ENCODE assay signal across 9 mouse cellular contexts in genomic region chr11:120598990-120599549, GRCm38 (mm10). TPM values are rescaled to one million over a fixed set of nuclear protein-coding genes. Genes with fewer than 3 reads are reported as not detected.
DNase-seq lines count a peak whose midpoint lies in the region; ATAC-seq and TF ChIP-seq lines count a peak whose summit lies in the region.
"Had no signal": no experiment of that assay in that cellular context is flagged by ENCODE, and none has a peak within 500 bp of the region (broad histone marks: within the 10 kb centered on the region; RNA-seq: fewer than 3 reads in every experiment).

No protein-coding gene starts in this region.

- 50% methylated on average over 17 of the region's 17 CpGs for WGBS in heart, embryonic 10.5 days
- 48% methylated on average over 17 of the region's 17 CpGs for WGBS in forebrain, embryonic 15.5 days
- 46% methylated on average over 17 of the region's 17 CpGs for WGBS in liver, embryonic 16.5 days (ENCODE audit: insufficient replicate concordance)

- DNase-seq in heart, embryonic 10.5 days (ENCODE audit: low spot score) = no peak
- DNase-seq in heart, adult 9 months (ENCODE audit: low spot score in 2 of 2) = no peak
- no peak for DNase-seq in right cerebral cortex, adult 18-20 months
- no peak for DNase-seq in gastrocnemius, postnatal 36 days

- H3K9me3 ChIP-seq in heart, embryonic 10.5 days = no peaks in the 10 kb centered on the region
- H3K9me3 ChIP-seq in E14TG2a.4 (ENCODE audit: low read length) = no peaks in the 10 kb centered on the region
- H3K9me3 ChIP-seq in forebrain, embryonic 15.5 days = no peaks in the 10 kb centered on the region
- no peaks in the 10 kb centered on the region for H3K9me3 ChIP-seq in liver, embryonic 16.5 days (replicated peaks; ENCODE audit: control insufficient read depth, low read length)

- H3K27me3 ChIP-seq in heart, embryonic 10.5 days (ENCODE audit: insufficient read depth, poor library complexity, severe bottlenecking) = no peaks in the 10 kb centered on the region
- H3K27me3 ChIP-seq in E14TG2a.4 (ENCODE audit: insufficient read depth, low read length) = no peaks in the 10 kb centered on the region
- no peaks in the 10 kb centered on the region for H3K27me3 ChIP-seq in forebrain, embryonic 15.5 days
- H3K27me3 ChIP-seq in liver, embryonic 16.5 days (ENCODE audit: control insufficient read depth, insufficient read depth, low read depth, low read length) = no peaks in the 10 kb centered on the region

- intact Hi-C loops in gastrocnemius, postnatal 36 days (cut with DNase I) = loop anchor here (2.0 kb wide), 1 partner anchor 18 kb away; the partner anchor contains the start of gene Arhgdia

- no peak for TF ChIP-seq CTCF in E14TG2a.4 (conservative IDR thresholded peaks at IDR 0.05; ENCODE audit: low read length)

- ATAC-seq in forebrain, embryonic 15.5 days (replicated peaks) = peak; percentile 10; the same call in 1 of the 2 replicates
- ATAC-seq in liver, embryonic 16.5 days (ENCODE audit: low read depth) = no peak
- no peak for ATAC-seq in CD4-positive, CD25-positive, alpha-beta regulatory T cell, adult 4 months

- H3K4me2 ChIP-seq in forebrain, embryonic 15.5 days (replicated peaks) = peak overlapping the region; percentile 87
- H3K4me2 ChIP-seq in liver, embryonic 16.5 days (ENCODE audit: low read depth, low read length) = peak overlapping the region; percentile 96

- H3K4me3 ChIP-seq in heart, embryonic 10.5 days = peak overlapping the region; percentile 99
- peak overlapping the region; percentile 96 for H3K4me3 ChIP-seq in E14TG2a.4 (replicated peaks; ENCODE audit: low read length)
- H3K4me3 ChIP-seq in forebrain, embryonic 15.5 days = peak overlapping the region; percentile 99
- peak overlapping the region; percentile 92 for H3K4me3 ChIP-seq in liver, embryonic 16.5 days (ENCODE audit: low read depth, low read length)

- peaks cover 69% of the 10 kb centered on the region for H3K36me3 ChIP-seq in heart, embryonic 10.5 days
- peaks cover 82% of the 10 kb centered on the region for H3K36me3 ChIP-seq in E14TG2a.4 (ENCODE audit: insufficient read depth, low read length)
- peaks cover 43% of the 10 kb centered on the region for H3K36me3 ChIP-seq in forebrain, embryonic 15.5 days
- H3K36me3 ChIP-seq in liver, embryonic 16.5 days (ENCODE audit: control insufficient read depth, insufficient read depth) = peaks cover 25% of the 10 kb centered on the region

- H3K9ac ChIP-seq in forebrain, embryonic 15.5 days (replicated peaks) = peak overlapping the region; percentile 60
- peak overlapping the region; percentile 80 for H3K9ac ChIP-seq in liver, embryonic 16.5 days (ENCODE audit: low read depth, low read length)

- H3K4me1 ChIP-seq in heart, embryonic 10.5 days = peaks cover 27% of the 10 kb centered on the region
- H3K4me1 ChIP-seq in E14TG2a.4 (replicated peaks; ENCODE audit: low read depth, low read length) = peaks cover 51% of the 10 kb centered on the region
- H3K4me1 ChIP-seq in forebrain, embryonic 15.5 days = peaks cover 31% of the 10 kb centered on the region
- peaks cover 44% of the 10 kb centered on the region for H3K4me1 ChIP-seq in liver, embryonic 16.5 days (ENCODE audit: control insufficient read depth, low read depth, low read length)

- peak overlapping the region; percentile 98 for H3K27ac ChIP-seq in heart, embryonic 10.5 days
- peak overlapping the region; percentile 90 for H3K27ac ChIP-seq in forebrain, embryonic 15.5 days (replicated peaks)
- H3K27ac ChIP-seq in liver, embryonic 16.5 days (ENCODE audit: low read length) = peak overlapping the region; percentile 95

RNA-seq across cellular contexts. Expression of gene Anapc11, which starts 0.8 kb away (rescaled TPM):
- polyA plus RNA-seq in heart, embryonic 10.5 days (2016; fragmentation: Nextera tagmentation; extraction: Ambion mirVana) = 186 and 201 TPM in 2 replicates
- polyA plus RNA-seq in forebrain, embryonic 15.5 days (2015; fragmentation: Nextera tagmentation; extraction: Ambion mirVana) = 199 and 205 TPM in 2 replicates
- polyA plus RNA-seq in liver, embryonic 16.5 days (2015; fragmentation: Nextera tagmentation; extraction: Ambion mirVana) = 66.8 and 67.8 TPM in 2 replicates
- 10 to 100 TPM; 44.0 to 50.5 TPM for total RNA-seq in gastrocnemius, postnatal 36 days (2021)
- 100 to 1,000 TPM; 122 to 134 TPM for polyA plus RNA-seq in CD4-positive, CD25-positive, alpha-beta regulatory T cell, adult 4 months (2017; shearing (Covaris generic))

RNA-seq across cellular contexts. Expression of gene Alyref, which starts 0.9 kb away (rescaled TPM):
- polyA plus RNA-seq in heart, embryonic 10.5 days (2016; fragmentation: Nextera tagmentation; extraction: Ambion mirVana) = 365 and 444 TPM in 2 replicates
- polyA plus RNA-seq in forebrain, embryonic 15.5 days (2015; fragmentation: Nextera tagmentation; extraction: Ambion mirVana) = 372 and 388 TPM in 2 replicates
- 52.4 and 87.2 TPM in 2 replicates for polyA plus RNA-seq in liver, embryonic 16.5 days (2015; fragmentation: Nextera tagmentation; extraction: Ambion mirVana)
- total RNA-seq in gastrocnemius, postnatal 36 days (2021) = 10 to 100 TPM; 36.1 to 41.5 TPM
- polyA plus RNA-seq in CD4-positive, CD25-positive, alpha-beta regulatory T cell, adult 4 months (2017; shearing (Covaris generic)) = 10 to 100 TPM in 1 of 2 experiments, 1 to 10 TPM in 1; 8.5 to 42.6 TPM

RNA-seq across cellular contexts. Expression of gene Npb, which starts 9.2 kb away (rescaled TPM):
- polyA plus RNA-seq in heart, embryonic 10.5 days (2016; fragmentation: Nextera tagmentation; extraction: Ambion mirVana) = 4.8 and 7.0 TPM in 2 replicates
- 0.51 and 0.65 TPM in 2 replicates for polyA plus RNA-seq in forebrain, embryonic 15.5 days (2015; fragmentation: Nextera tagmentation; extraction: Ambion mirVana)
- 16.2 and 16.4 TPM in 2 replicates for polyA plus RNA-seq in liver, embryonic 16.5 days (2015; fragmentation: Nextera tagmentation; extraction: Ambion mirVana)
- total RNA-seq in gastrocnemius, postnatal 36 days (2021) = not detected
- not detected for polyA plus RNA-seq in CD4-positive, CD25-positive, alpha-beta regulatory T cell, adult 4 months (2017; shearing (Covaris generic))
- total RNA-seq: gastrocnemius, postnatal 14 days had no signal

RNA-seq across cellular contexts. Expression of gene Arhgdia, which starts 17.6 kb away (rescaled TPM):
- 587 and 673 TPM in 2 replicates for polyA plus RNA-seq in heart, embryonic 10.5 days (2016; fragmentation: Nextera tagmentation; extraction: Ambion mirVana)
- 464 TPM in 2 replicates for polyA plus RNA-seq in forebrain, embryonic 15.5 days (2015; fragmentation: Nextera tagmentation; extraction: Ambion mirVana)
- 201 and 205 TPM in 2 replicates for polyA plus RNA-seq in liver, embryonic 16.5 days (2015; fragmentation: Nextera tagmentation; extraction: Ambion mirVana)
- 10 to 100 TPM; 73.1 to 77.1 TPM for total RNA-seq in gastrocnemius, postnatal 36 days (2021)
- 100 to 1,000 TPM; 554 to 866 TPM for polyA plus RNA-seq in CD4-positive, CD25-positive, alpha-beta regulatory T cell, adult 4 months (2017; shearing (Covaris generic))

RNA-seq across cellular contexts. Expression of gene Pcyt2, which starts 18.7 kb away (rescaled TPM):
- 119 and 130 TPM in 2 replicates for polyA plus RNA-seq in heart, embryonic 10.5 days (2016; fragmentation: Nextera tagmentation; extraction: Ambion mirVana)
- polyA plus RNA-seq in forebrain, embryonic 15.5 days (2015; fragmentation: Nextera tagmentation; extraction: Ambion mirVana) = 167 and 174 TPM in 2 replicates
- polyA plus RNA-seq in liver, embryonic 16.5 days (2015; fragmentation: Nextera tagmentation; extraction: Ambion mirVana) = 158 and 184 TPM in 2 replicates
- 10 to 100 TPM; 26.7 to 33.5 TPM for total RNA-seq in gastrocnemius, postnatal 36 days (2021)
- polyA plus RNA-seq in CD4-positive, CD25-positive, alpha-beta regulatory T cell, adult 4 months (2017; shearing (Covaris generic)) = 100 to 1,000 TPM; 101 to 179 TPM
